Mouse (Mus musculus) hindbrain, postnatal 0 days (tissue): ENCODE data around the gene Thap4. TPM values are rescaled to one million over a fixed set of nuclear protein-coding genes. Genes with fewer than 3 reads are reported as not detected.
A peak's percentile ranks its signal among the peaks of the same experiment; 100 is the strongest.

ENCODE experiments used
- ATAC-seq: fragments of 200-750 bp; cut with Nextera tagmentation; 2 replicates; pipeline ENCODE4 v1.8.0; 2017; ENCODE audit warnings: mild to moderate bottlenecking, moderate TSS enrichment, moderate library complexity
- DNase-seq: peaks from one replicate; pipeline ENCODE4 v3.0.0-alpha.2; 2015; ENCODE audit warnings: low spot score
- H3K27ac ChIP-seq: fragments of 300-500 bp; sonication (generic); 2 replicates; pipeline ENCODE4 v1.5.1; 2014; ENCODE audit warnings: mild to moderate bottlenecking
- H3K27me3 ChIP-seq: fragments of 300-500 bp; sonication (generic); 2 replicates; pipeline ENCODE4 v1.6.1; 2014; ENCODE audit warnings: low read length, mixed read lengths; ENCODE audit not compliant: insufficient read depth
- H3K36me3 ChIP-seq: fragments of 300-500 bp; sonication (generic); 2 replicates; pipeline ENCODE4 v1.6.1; 2014; ENCODE audit warnings: low read length, mixed read lengths; ENCODE audit not compliant: insufficient read depth
- H3K4me1 ChIP-seq: fragments of 300-500 bp; sonication (generic); 2 replicates; pipeline ENCODE4 v1.6.1; 2014; ENCODE audit warnings: antibody characterized with exemption, low read length, mixed read lengths; ENCODE audit not compliant: insufficient read depth
- H3K4me2 ChIP-seq: fragments of 300-500 bp; sonication (generic); 2 replicates; pipeline ENCODE4 v1.6.1; 2014; ENCODE audit warnings: low read depth, mild to moderate bottlenecking, low read length, moderate library complexity, mixed read lengths
- H3K4me3 ChIP-seq: fragments of 300-500 bp; sonication (generic); 2 replicates; pipeline ENCODE4 v1.5.1; 2014; ENCODE audit warnings: low read length
- H3K9ac ChIP-seq: fragments of 300-500 bp; sonication (generic); replicated peaks from 2 replicates; pipeline ENCODE4 v1.6.1; 2014; ENCODE audit warnings: mild to moderate bottlenecking, low read length, moderate library complexity, mixed read lengths
- H3K9me3 ChIP-seq: fragments of 300-500 bp; sonication (generic); 2 replicates; pipeline ENCODE4 v1.6.1; 2016; ENCODE audit warnings: low read length, mixed read lengths
- CTCF ChIP-seq: IDR thresholded peaks from 2 replicates; pipeline ENCODE4 v1.5.1; 2016; ENCODE audit warnings: antibody characterized with exemption, control low read depth, low read depth
- WGBS: fragments of 180-500 bp; shearing (Covaris S2); extraction: QIAGEN DNeasy Blood & Tissue Kit; methylation state at CpG from one replicate; pipeline ENCODE4 v1.1.7; 2014; 5-methylcytosine and 5-hydroxymethylcytosine counted together
- polyA plus RNA-seq: library from polyadenylated mRNA; unstranded; fragments of >200 nt; fragmentation: Nextera tagmentation; extraction: Ambion mirVana; gene quantifications from 2 replicates; pipeline ENCODE4 v1.2.1, GENCODE M21; 2015
- total RNA-seq: library from RNA; depleted of rRNA; stranded (reverse); fragments of >200 nt; gene quantifications from 2 replicates; pipeline ENCODE4 v1.2.3, GENCODE M21; 2014

Thap4 gene
- total and polyA plus RNA-seq, 2 experiments from 2014 or later = 49.9 to 58.7 TPM

GRCm38 (mm10) chr1:93705389-93705788 lies 49.3 kb downstream of the Thap4 start:
- Histone ChIP-seq H3K4me2 (no peak overlapping the region), H3K9me3 (no peaks in the 10 kb centered on the region), H3K36me3 (peaks cover 12% of the 10 kb centered on the region; the same call in 1 of the 2 replicates), H3K4me1 (no peaks in the 10 kb centered on the region), H3K27me3 (no peaks in the 10 kb centered on the region), H3K27ac (no peak overlapping the region), H3K9ac (no peak overlapping the region), H3K4me3 (no peak overlapping the region)
- TF ChIP-seq CTCF = no peak
- 64% methylated on average over 3 of the region's 3 CpGs for WGBS
- no peak for ATAC-seq
- no peak for DNase-seq

DNA sequence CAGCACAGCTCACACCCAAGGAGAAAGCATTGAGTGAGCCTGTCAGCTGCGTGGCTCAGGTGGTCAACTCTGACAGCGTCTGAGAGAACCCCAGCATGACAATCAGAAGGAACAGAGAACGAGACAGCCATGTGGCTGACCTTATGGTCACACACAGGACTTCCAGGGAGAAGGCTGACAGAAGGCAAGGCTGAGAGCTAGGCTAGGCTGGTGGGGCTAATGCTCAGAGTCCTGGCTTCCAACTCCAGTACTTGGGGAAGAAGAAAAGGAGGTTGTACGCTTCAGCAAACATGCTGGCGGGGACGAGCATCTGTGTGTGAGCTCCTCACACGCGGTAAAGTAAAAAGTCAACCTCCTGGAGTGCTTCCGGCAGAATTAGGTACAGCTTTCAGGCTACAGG lies 50.3 kb downstream of the Thap4 start:
- H3K9me3 ChIP-seq = no peaks in the 10 kb centered on the region
- no peaks in the 10 kb centered on the region for H3K4me1 ChIP-seq
- ATAC-seq (peak; percentile 48), DNase-seq (no peak)
- no peak overlapping the region for H3K4me2 ChIP-seq
- TF ChIP-seq CTCF = no peak
- peaks cover 12% of the 10 kb centered on the region; the same call in 1 of the 2 replicates for H3K36me3 ChIP-seq
- WGBS = 74% methylated on average over 9 of the region's 9 CpGs
- H3K4me3 ChIP-seq = no peak overlapping the region
- no peak overlapping the region for H3K27ac ChIP-seq
- no peaks in the 10 kb centered on the region for H3K27me3 ChIP-seq
- no peak overlapping the region for H3K9ac ChIP-seq

DNA sequence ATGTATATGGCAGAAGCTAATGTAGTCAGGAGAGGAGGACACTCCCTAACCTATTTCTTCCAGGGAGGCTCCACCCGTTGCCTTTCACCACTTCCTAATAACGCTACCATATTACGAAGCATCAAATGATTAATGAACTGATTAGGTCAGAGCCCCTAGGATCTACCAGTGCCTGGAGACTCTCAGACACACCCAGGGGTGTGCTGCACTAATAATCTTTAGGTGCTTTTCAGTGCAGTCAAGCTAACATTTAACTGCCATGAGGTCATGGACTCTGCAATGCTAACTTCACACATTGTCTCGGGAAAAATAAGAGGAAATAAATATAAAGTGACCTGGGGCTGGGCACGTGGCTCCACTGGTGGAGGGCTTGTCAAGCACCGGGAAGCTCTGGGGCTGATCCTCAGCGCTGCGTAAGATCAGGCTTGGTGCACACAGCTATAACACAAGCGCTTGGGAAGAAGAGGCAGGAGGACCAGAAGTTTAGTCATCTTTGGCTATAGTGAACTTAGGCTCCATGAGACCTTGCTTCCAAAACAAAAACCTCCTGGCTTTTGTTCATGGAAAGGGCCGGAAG lies 51.1 kb downstream of the Thap4 start:
- DNase-seq = no peak
- H3K36me3 ChIP-seq = peaks cover 12% of the 10 kb centered on the region; the same call in 1 of the 2 replicates
- H3K4me3 ChIP-seq = no peak overlapping the region
- ATAC-seq = no peak
- H3K9ac ChIP-seq = no peak overlapping the region
- no peak overlapping the region for H3K4me2 ChIP-seq
- no peak overlapping the region for H3K27ac ChIP-seq
- H3K4me1 ChIP-seq = no peaks in the 10 kb centered on the region
- no peaks in the 10 kb centered on the region for H3K27me3 ChIP-seq
- 95% methylated on average over 10 of the region's 10 CpGs for whole genome bisulfite sequencing
- H3K9me3 ChIP-seq = no peaks in the 10 kb centered on the region
- TF ChIP-seq CTCF = no peak

DNA sequence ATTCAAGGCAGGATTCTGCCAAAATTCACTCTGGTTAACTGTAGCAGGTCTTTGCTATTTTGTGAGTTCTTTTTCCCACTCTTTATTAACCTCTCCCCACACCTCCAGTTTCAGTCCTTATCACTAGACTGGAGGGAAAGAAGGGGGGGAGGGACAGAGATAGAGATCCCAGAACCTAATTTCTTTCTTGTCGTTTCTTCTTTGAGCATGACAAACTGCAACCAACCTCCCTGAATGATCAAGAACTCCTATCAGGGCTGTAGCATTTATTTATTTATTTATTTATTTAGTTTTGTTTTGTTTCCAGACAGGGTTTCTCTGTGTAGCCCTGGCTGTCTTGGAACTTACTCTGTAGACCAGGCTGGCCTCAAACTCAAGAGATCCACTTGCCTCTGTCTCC lies 52.6 kb downstream of the Thap4 start:
- Histone ChIP-seq H3K27ac (no peak overlapping the region), H3K9ac (no peak overlapping the region), H3K36me3 (peaks cover 12% of the 10 kb centered on the region; the same call in 1 of the 2 replicates), H3K4me1 (no peaks in the 10 kb centered on the region), H3K4me2 (no peak overlapping the region), H3K9me3 (no peaks in the 10 kb centered on the region), H3K4me3 (no peak overlapping the region), H3K27me3 (no peaks in the 10 kb centered on the region)
- no peak for ATAC-seq
- DNase-seq = no peak
- TF ChIP-seq CTCF = no peak
- WGBS = 89% methylated on average over 1 of the region's 1 CpGs

GRCm38 (mm10) chr1:93699159-93699558 lies 55.5 kb downstream of the Thap4 start:
- Histone ChIP-seq H3K9ac (no peak overlapping the region), H3K4me3 (no peak overlapping the region), H3K9me3 (no peaks in the 10 kb centered on the region), H3K36me3 (peaks cover 9% of the 10 kb centered on the region), H3K27ac (no peak overlapping the region), H3K27me3 (no peaks in the 10 kb centered on the region), H3K4me1 (no peaks in the 10 kb centered on the region), H3K4me2 (no peak overlapping the region)
- 80% methylated on average over 4 of the region's 4 CpGs for WGBS
- DNase-seq (no peak), ATAC-seq (no peak)
- TF ChIP-seq CTCF = no peak

DNA sequence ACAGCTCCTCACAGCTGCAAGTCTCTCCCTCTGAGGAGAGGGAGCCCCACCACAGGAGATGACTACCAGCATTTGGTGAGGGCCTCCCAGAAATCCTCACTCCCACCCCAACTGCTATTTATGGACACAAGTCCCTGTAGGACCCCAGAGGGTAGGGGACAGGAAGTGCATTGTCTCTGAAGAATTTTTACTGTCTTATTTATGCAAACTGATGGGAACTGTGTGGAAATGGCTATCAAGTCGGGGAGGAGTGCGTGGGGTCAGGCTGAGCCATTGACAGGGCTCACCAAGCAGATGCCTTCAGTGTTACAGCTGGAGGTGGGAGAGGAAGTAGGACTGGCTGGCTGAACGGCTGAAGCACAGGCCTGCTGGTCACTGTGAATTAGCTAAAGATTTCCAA lies 57.3 kb downstream of the Thap4 start:
- Histone ChIP-seq H3K4me1 (no peaks in the 10 kb centered on the region), H3K4me3 (no peak overlapping the region), H3K36me3 (peaks cover 6% of the 10 kb centered on the region), H3K27me3 (no peaks in the 10 kb centered on the region), H3K4me2 (no peak overlapping the region), H3K27ac (no peak overlapping the region), H3K9me3 (no peaks in the 10 kb centered on the region), H3K9ac (no peak overlapping the region)
- 57% methylated on average over 3 of the region's 3 CpGs for WGBS
- no peak for TF ChIP-seq CTCF
- no peak for ATAC-seq
- no peak for DNase-seq

DNA sequence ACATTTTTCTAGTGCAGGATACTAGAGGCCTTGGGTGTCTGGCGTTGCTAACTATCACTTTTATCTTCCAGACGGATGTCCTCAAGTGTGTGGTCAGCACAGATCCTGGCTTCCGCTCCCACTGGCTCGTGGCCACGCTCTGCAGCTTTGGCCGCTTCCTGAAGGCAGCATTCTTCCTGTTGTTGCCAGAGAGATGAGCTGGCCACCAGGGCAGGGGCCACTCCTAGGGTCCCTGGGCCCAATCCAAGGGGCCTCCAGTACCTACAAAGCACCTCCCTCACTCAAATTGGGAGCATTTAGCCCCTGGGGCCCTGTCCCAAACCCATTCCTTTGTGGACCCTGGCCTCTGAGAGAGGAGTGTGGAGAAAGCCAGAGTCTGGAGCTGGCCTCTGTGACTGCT lies 59.7 kb downstream of the Thap4 start:
- Histone ChIP-seq H3K4me2 (no peak overlapping the region), H3K36me3 (peaks cover 11% of the 10 kb centered on the region), H3K4me1 (no peaks in the 10 kb centered on the region), H3K27ac (no peak overlapping the region), H3K9me3 (no peaks in the 10 kb centered on the region), H3K27me3 (no peaks in the 10 kb centered on the region), H3K9ac (no peak overlapping the region), H3K4me3 (no peak overlapping the region)
- DNase-seq = no peak
- 64% methylated on average over 6 of the region's 6 CpGs for WGBS
- ATAC-seq = no peak
- no peak for TF ChIP-seq CTCF
